Mouse (Mus musculus) heart, embryonic 14.5 days (tissue): ENCODE measurements around the gene Gm10024. TPM values are rescaled to one million over a fixed set of nuclear protein-coding genes. Genes with fewer than 3 reads are reported as not detected.
"Not testable (repeated sequence)": the region's sequence is repeated elsewhere in the genome, so short reads cannot be mapped to it uniquely, and the experiment has no call there.

Source experiments
- ATAC-seq: fragments of 200-750 bp; cut with Nextera tagmentation; 2 replicates; pipeline ENCODE4 v1.8.0; 2017; ENCODE audit warnings: low read depth, moderate TSS enrichment; ENCODE audit not compliant: insufficient number of reproducible peaks, insufficient read depth, low FRiP score
- H3K27ac ChIP-seq, 2 experiments: fragments of 200-500 bp in 1 of 2; fragments of 300-500 bp in 1 of 2; sonication (generic) in 1 of 2; replicated peaks in 1 of 2; 2 replicates each; pipeline ENCODE4 v1.5.1; 2012 to 2014; ENCODE audit warnings: low read depth in 2 of 2, low read length in 2 of 2, control low read depth in 1 of 2, mild to moderate bottlenecking in 1 of 2, mixed read lengths in 1 of 2; ENCODE audit not compliant: control insufficient read depth in 1 of 2, insufficient read depth in 1 of 2
- H3K27me3 ChIP-seq: fragments of 300-500 bp; sonication (generic); 2 replicates; pipeline ENCODE4 v1.6.1; 2014; ENCODE audit warnings: mild to moderate bottlenecking, low read length, control low read depth; ENCODE audit not compliant: control insufficient read depth, insufficient read depth
- H3K36me3 ChIP-seq: fragments of 300-500 bp; sonication (generic); 2 replicates; pipeline ENCODE4 v1.6.1; 2014; ENCODE audit warnings: mild to moderate bottlenecking, control low read depth, low read length, mixed read lengths; ENCODE audit not compliant: control insufficient read depth, insufficient read depth
- H3K4me1 ChIP-seq, 2 experiments: fragments of 200-500 bp in 1 of 2; fragments of 300-500 bp in 1 of 2; sonication (generic) in 1 of 2; 2 replicates each; pipeline ENCODE4 v1.6.1; 2012 to 2014; ENCODE audit warnings: low read length in 2 of 2, control low read depth in 1 of 2, mixed read lengths in 1 of 2; ENCODE audit not compliant: control insufficient read depth in 2 of 2, insufficient read depth in 2 of 2
- H3K4me2 ChIP-seq: fragments of 300-500 bp; sonication (generic); 2 replicates; pipeline ENCODE4 v1.6.1; 2014; ENCODE audit warnings: mild to moderate bottlenecking, low read length
- H3K4me3 ChIP-seq, 2 experiments: fragments of 200-500 bp in 1 of 2; fragments of 300-500 bp in 1 of 2; sonication (generic) in 1 of 2; 2 replicates each; pipeline ENCODE4 v1.5.1; 2012 to 2014; ENCODE audit warnings: low read length in 2 of 2, mild to moderate bottlenecking in 2 of 2, control low read depth in 1 of 2, low read depth in 1 of 2, moderate library complexity in 1 of 2; ENCODE audit not compliant: control insufficient read depth in 1 of 2, insufficient read depth in 1 of 2
- H3K9ac ChIP-seq: fragments of 300-500 bp; sonication (generic); 2 replicates; pipeline ENCODE4 v1.6.1; 2014; ENCODE audit warnings: mild to moderate bottlenecking, low read length
- H3K9me3 ChIP-seq: fragments of 300-500 bp; sonication (generic); 2 replicates; pipeline ENCODE4 v1.6.1; 2016; ENCODE audit warnings: low read length, control low read depth; ENCODE audit not compliant: control insufficient read depth
- WGBS: fragments of 180-500 bp; shearing (Covaris S2); extraction: QIAGEN DNeasy Blood & Tissue Kit; methylation state at CpG from one replicate; pipeline ENCODE4 v1.1.7; 2014; 5-methylcytosine and 5-hydroxymethylcytosine counted together
- polyA plus RNA-seq: library from polyadenylated mRNA; unstranded; fragments of >200 nt; fragmentation: Nextera tagmentation; extraction: Ambion mirVana; gene quantifications from 2 replicates; pipeline ENCODE4 v1.2.1, GENCODE M21; 2014

Gene Gm10024
- polyA plus RNA-seq, 1 experiment from 2014 or later, result not detected

GRCm38 (mm10) chr10:77735928-77736327, 24.7 kb downstream of the Gm10024 start:
- H3K27ac ChIP-seq, result no peak overlapping the region
- H3K36me3 ChIP-seq, result no peaks in the 10 kb centered on the region
- H3K4me2 ChIP-seq, result no peak overlapping the region
- H3K9ac ChIP-seq, result no peak overlapping the region
- 96% methylated on average over 1 of the region's 1 CpGs for WGBS
- no peaks in the 10 kb centered on the region for H3K27me3 ChIP-seq
- no peak for ATAC-seq
- H3K4me3 ChIP-seq, result no peak overlapping the region
- H3K4me1 ChIP-seq, result no peaks in the 10 kb centered on the region
- H3K9me3 ChIP-seq, result peaks cover 4% of the 10 kb centered on the region

GRCm38 (mm10) chr10:77738929-77739328, 27.7 kb downstream of the Gm10024 start:
- Histone ChIP-seq H3K27me3 (no peaks in the 10 kb centered on the region), H3K4me1 (no peaks in the 10 kb centered on the region), H3K27ac (no peak overlapping the region), H3K9ac (no peak overlapping the region), H3K36me3 (no peaks in the 10 kb centered on the region), H3K4me2 (no peak overlapping the region), H3K9me3 (peaks cover 4% of the 10 kb centered on the region), H3K4me3 (no peak overlapping the region)
- ATAC-seq, result no peak
- WGBS, result 71% methylated on average over 4 of the region's 4 CpGs

GRCm38 (mm10) chr10:77741924-77742688, 30.8 kb downstream of the Gm10024 start, which contains the start of gene Gm18596:
Gene Gm18596, minus strand, starts transcription at chr10:77742638.
- not testable (repeated sequence) for H3K4me2 ChIP-seq, H3K27ac ChIP-seq, H3K4me3 ChIP-seq, H3K9ac ChIP-seq, ATAC-seq, H3K4me1 ChIP-seq, H3K9me3 ChIP-seq, H3K36me3 ChIP-seq, H3K27me3 ChIP-seq
- 50% methylated on average over 4 of the region's 5 CpGs for WGBS

GRCm38 (mm10) chr10:77750686-77751085, 39.4 kb downstream of the Gm10024 start:
- H3K27ac ChIP-seq, H3K27me3 ChIP-seq, H3K4me3 ChIP-seq, H3K4me2 ChIP-seq, H3K36me3 ChIP-seq, H3K4me1 ChIP-seq, H3K9me3 ChIP-seq, ATAC-seq, H3K9ac ChIP-seq: not testable (repeated sequence)
- WGBS, result 59% methylated on average over 1 of the region's 1 CpGs

- H3K9me3 ChIP-seq, result not testable (repeated sequence)
- WGBS, result 44% methylated on average over 1 of the region's 1 CpGs
These were observed 40.0 kb downstream of the Gm10024 start, which contains the start of gene Gm9736 for GRCm38 (mm10) chr10:77751254-77751653. Gene Gm9736, minus strand, starts transcription at chr10:77751354.

GRCm38 (mm10) chr10:77752312-77752711, 41.1 kb downstream of the Gm10024 start:
- H3K27ac ChIP-seq, ATAC-seq, H3K4me2 ChIP-seq, H3K9me3 ChIP-seq, H3K4me1 ChIP-seq, H3K36me3 ChIP-seq, H3K27me3 ChIP-seq, H3K4me3 ChIP-seq, H3K9ac ChIP-seq: not testable (repeated sequence)
- 59% methylated on average over 3 of the region's 3 CpGs for WGBS

More at GRCm38 (mm10) chr10:77751254-77751653, 40.0 kb downstream of the Gm10024 start, which contains the start of gene Gm9736:
- not testable (repeated sequence) for H3K4me1 ChIP-seq, H3K9ac ChIP-seq, H3K36me3 ChIP-seq, H3K27me3 ChIP-seq, H3K4me2 ChIP-seq, H3K4me3 ChIP-seq, ATAC-seq, H3K27ac ChIP-seq

GRCm38 (mm10) chr10:77753448-77753847, 42.2 kb downstream of the Gm10024 start:
- Histone ChIP-seq H3K9ac (no peak overlapping the region), H3K4me2 (no peak overlapping the region), H3K4me1 (no peaks in the 10 kb centered on the region), H3K9me3 (no peaks in the 10 kb centered on the region), H3K27ac (no peak overlapping the region), H3K36me3 (no peaks in the 10 kb centered on the region), H3K4me3 (no peak overlapping the region), H3K27me3 (no peaks in the 10 kb centered on the region)
- ATAC-seq, result no peak

- not testable (repeated sequence) for H3K27ac ChIP-seq, ATAC-seq, H3K4me1 ChIP-seq, H3K9ac ChIP-seq, H3K4me3 ChIP-seq, H3K4me2 ChIP-seq, H3K9me3 ChIP-seq, H3K36me3 ChIP-seq, H3K27me3 ChIP-seq
- WGBS, result no CpG with 5 or more reads among the region's 1 CpGs
These were observed 48.3 kb downstream of the Gm10024 start, which contains the start of gene Gm3233 for GRCm38 (mm10) chr10:77759582-77759981. Gene Gm3233, minus strand, starts transcription at chr10:77759682.
